Mouse (Mus musculus) lung, embryonic 16.5 days (tissue): Measurements from ENCODE around the gene Tet1. TPM values are rescaled to one million over a fixed set of nuclear protein-coding genes. Genes with fewer than 3 reads are reported as not detected.

Experiments used
- polyA plus RNA-seq: library from polyadenylated mRNA; unstranded; fragments of >200 nt; fragmentation: Nextera tagmentation; extraction: Ambion mirVana; gene quantifications from 2 replicates; pipeline ENCODE4 v1.2.1, GENCODE M21; 2015

The Tet1 gene
- polyA plus RNA-seq, 1 experiment from 2014 or later: 27.0 TPM

Other genes starting within 250 kb of the Tet1 start
- 4.6 and 5.7 TPM in 2 replicates for gene Stox1, start 182.9 kb downstream of the Tet1 start, polyA plus RNA-seq
- gene Ccar1, start 116.7 kb downstream of the Tet1 start, polyA plus RNA-seq: 125 and 130 TPM in 2 replicates
- gene Slc25a16, start 11.6 kb upstream of the Tet1 start, polyA plus RNA-seq: 15.7 and 16.3 TPM in 2 replicates
- 17.5 and 18.0 TPM in 2 replicates for gene Dna2, start 38.0 kb upstream of the Tet1 start, polyA plus RNA-seq
- 16.5 and 18.3 TPM in 2 replicates for gene Rufy2, start 71.2 kb upstream of the Tet1 start, polyA plus RNA-seq
- gene Hnrnph3, start 115.2 kb upstream of the Tet1 start, polyA plus RNA-seq: 103 and 108 TPM in 2 replicates
- gene Pbld2, start 115.3 kb upstream of the Tet1 start, polyA plus RNA-seq: 2.8 and 3.7 TPM in 2 replicates
- 1.1 TPM in 2 replicates for gene Pbld1, start 151.2 kb upstream of the Tet1 start, polyA plus RNA-seq
- gene Atoh7, start 190.7 kb upstream of the Tet1 start, polyA plus RNA-seq: not detected in 2 replicates